Mouse (Mus musculus) bone marrow, adult 2 months (tissue): ENCODE data around the gene Asf1b.

ENCODE experiments used
- CTCF ChIP-seq: fragments of 200-500 bp; IDR thresholded peaks from 2 replicates; pipeline ENCODE4 v1.5.1; 2011; ENCODE audit warnings: low read length, control low read depth; ENCODE audit not compliant: control insufficient read depth, insufficient read depth
- POLR2A ChIP-seq: fragments of 200-500 bp; IDR thresholded peaks from 2 replicates; pipeline ENCODE4 v1.6.1; 2011; ENCODE audit warnings: low read depth, mild to moderate bottlenecking, control low read depth, low read length, borderline replicate concordance; ENCODE audit not compliant: control insufficient read depth

GRCm38 (mm10) chr8:83924585-83924984, 30.7 kb upstream of the Asf1b start:
- TF ChIP-seq CTCF = no peak
- TF ChIP-seq POLR2A = no peak
